Mouse (Mus musculus): Measurements from ENCODE around the gene Tk2.
"Not testable (repeated sequence)": the region's sequence is repeated elsewhere in the genome, so short reads cannot be mapped to it uniquely, and the experiment has no call there.

GRCm38 (mm10) chr8:104293081-104293480, 44.7 kb upstream of the Tk2 start, which contains the start of gene Cmtm2a:
- not testable (repeated sequence) for TF ChIP-seq CTCF (IDR thresholded peaks at IDR 0.05; ENCODE audit: low read depth, low read length); POLR2AphosphoS5 (IDR thresholded peaks at IDR 0.05; ENCODE audit: insufficient replicate concordance, low read depth, low read length); GATA1 (IDR thresholded peaks at IDR 0.05; ENCODE audit: borderline replicate concordance, low read length); TAL1 (conservative IDR thresholded peaks at IDR 0.05; ENCODE audit: low read depth, low read length)
